Mouse (Mus musculus) cerebellum, adult 11 months (tissue): ENCODE data around the gene Ccdc30.
"Not testable (repeated sequence)": the region's sequence is repeated elsewhere in the genome, so short reads cannot be mapped to it uniquely, and the experiment has no call there.

Source experiments
- DNase-seq: peaks from one replicate; pipeline ENCODE4 v3.0.0; 2022

Ccdc30 gene

DNA sequence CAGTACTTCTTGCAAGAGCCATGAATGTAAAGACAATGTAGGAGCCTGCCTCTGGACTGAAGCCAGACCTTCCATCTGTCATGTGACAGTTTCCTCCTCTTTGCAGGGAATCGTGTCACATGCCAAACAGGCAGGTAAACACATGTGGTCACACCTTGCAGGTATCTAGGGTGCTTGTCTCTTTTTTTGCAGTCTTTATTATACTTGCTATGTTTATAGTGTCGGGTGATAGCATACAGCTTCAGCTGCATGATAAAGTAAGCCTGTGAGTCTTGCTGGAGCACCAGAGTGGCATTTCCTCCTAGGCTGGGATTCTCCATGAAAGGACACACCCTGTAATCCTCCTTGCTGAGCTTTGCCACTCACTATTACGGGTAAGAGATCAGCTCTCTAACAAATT is 113.5 kb downstream of the Ccdc30 start:
- no peak for DNase-seq

DNA sequence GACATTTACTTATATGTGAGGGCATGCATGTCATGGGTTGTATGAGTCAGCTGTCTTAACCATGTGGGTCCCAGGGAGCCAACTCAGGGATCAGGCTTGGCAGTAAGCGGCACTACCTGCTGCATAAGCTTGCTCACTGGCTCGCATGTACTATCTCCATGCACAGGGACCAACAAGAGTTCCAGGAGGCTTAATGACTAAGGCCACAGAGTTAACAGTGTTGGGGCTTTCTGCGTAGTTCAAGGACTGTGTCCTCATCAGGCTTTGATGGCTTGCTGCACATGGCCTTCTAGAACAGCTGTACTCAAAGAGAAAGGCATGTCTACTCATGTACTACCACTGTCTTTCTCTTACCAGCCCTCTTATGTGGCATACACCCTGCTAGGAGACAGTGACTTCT is 114.6 kb downstream of the Ccdc30 start:
- no peak for DNase-seq

DNA sequence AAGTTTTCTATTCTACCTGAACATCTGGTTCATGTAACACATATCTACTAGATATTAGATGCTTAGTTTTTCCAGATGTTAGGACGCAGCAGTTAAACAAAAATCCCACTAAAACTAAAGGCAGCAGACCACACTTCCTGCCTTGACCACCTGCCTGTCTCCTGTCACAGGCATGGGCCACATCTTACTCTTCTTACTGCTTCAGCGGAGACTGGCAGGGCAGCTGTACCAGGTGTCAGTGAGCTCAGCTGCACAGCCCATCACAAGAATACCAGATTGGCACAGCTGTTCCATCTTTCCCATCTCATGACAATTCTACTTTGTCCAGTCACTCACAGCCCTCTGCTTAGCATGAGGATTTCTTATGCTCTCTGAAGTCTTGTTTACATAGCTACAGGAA is 118.0 kb downstream of the Ccdc30 start:
- DNase-seq: no peak

DNA sequence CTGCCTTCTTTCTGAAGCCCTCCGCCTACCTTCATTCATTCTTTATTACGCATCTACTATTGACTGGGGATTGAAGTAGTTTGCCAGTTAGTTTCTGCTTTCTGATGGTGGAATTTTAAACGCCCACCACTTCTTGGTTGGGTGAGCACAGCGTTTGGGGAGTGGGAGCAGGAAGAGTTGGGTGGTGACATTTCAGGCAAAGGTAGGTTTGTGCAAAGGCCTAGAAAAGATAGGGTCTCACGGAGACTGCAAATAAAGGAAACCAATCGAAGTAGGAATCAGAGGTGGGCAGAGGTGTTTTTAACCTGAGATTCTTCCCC is 120.2 kb downstream of the Ccdc30 start:
- no peak for DNase-seq

DNA sequence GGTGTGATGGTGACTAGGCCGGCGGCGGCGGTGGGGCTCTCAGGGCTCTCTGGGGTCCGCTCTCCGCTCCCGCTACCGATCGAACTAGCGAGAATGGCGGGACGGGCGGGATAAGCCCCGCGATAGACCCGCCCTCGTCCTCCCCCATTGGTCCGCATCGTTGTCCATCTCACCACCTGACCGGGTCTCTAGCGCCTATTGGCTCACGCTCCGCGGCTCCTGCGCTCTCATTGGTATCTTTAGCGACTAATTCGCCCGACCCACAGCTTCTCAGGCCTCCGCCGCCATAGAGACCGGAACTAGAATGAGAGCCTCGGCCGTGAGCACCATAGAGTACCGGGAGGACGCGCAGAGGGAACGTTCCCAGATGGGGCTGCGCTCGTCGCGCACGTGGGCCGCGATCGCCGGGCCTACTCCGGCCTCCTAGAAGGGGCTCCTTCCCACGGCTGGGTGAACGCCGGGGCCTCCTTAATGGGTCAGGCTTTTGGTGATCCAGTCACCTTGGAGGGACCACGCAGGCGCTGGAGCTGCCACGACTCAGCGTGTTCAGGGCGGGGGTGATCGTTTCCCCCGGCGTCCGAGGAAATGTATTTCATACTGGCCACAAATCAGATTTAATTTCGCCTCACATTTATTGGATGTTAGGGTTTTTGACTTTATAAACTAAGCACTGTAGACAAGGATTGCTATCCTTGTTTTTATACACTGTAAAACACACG is 120.7 kb downstream of the Ccdc30 start, which contains the start of gene Ybx1:
Gene Ybx1 (minus strand): TSS at position 190 of the 719 bp plus-strand sequence.
- DNase-seq: peak; percentile 99

DNA sequence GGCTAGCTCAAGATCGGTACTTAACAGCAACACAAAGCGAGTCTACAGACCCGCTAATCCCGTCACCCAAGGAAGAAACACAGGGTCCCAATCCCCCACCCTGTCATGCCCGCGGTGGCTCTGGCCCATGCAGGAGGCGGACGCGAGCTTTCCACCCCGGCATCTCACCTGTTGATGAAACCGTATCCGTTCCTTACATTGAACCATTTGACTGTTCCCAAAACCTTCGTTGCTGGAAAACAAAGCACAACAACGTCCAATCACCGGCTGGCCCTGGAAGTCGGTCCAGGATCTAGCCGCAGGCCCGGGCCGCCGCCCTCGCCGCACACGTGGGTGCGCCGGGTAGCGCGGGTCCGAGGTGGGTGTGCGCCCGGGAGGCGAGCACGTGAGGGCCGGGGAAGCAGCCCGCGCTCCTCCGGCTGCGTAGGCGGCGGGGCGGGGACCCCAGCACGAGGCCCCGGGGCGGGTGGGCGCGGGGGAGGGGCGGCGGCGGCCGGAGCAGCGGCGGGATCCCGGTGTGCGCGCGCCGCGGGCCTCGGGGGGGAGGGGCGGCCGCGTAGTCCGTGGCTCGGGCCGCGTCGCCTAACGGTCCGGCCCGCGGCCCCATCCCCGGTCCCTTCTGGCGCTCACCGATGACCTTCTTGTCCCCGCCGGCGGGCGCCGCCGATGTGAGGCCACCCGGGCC is 121.6 kb downstream of the Ccdc30 start:
- DNase-seq: peak; percentile 26

DNA sequence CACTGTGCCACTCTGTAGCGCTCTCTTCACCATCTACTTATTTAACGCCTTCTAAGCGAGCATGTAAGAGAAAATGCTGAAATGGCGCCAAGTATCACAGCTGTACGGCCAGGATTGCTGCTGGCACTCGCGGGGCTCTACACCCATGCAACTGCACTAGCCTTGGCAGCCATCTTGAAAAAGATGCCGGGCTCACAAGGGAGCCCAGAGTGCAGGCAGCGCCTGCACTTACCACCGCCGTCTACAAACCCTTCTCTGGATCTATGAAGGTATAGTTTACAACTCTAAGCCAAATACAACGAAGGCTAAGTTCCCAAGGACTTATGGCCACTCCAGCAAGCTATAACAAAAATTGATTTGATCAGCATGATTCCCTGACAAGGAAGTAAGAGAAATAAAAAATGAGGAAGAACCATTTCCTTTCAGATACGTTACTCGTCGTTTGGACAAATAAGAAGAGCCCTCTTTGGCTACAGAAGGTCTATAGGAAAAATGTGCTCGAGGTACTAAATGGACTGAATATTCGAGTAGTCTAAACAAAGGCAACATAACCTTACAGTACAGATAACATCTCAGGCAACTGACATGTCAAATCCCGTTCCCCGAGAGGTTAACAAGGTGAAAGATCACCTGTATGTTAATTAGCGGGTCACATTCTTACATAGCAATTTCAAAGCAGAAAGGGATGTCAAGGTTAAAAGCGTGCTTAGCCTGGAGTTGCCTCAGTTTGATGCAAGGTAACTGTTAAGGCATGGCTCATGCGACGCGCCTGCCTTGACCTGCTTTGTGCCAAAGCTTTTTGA is 122.3 kb downstream of the Ccdc30 start:
- DNase-seq: peak; percentile 14

DNA sequence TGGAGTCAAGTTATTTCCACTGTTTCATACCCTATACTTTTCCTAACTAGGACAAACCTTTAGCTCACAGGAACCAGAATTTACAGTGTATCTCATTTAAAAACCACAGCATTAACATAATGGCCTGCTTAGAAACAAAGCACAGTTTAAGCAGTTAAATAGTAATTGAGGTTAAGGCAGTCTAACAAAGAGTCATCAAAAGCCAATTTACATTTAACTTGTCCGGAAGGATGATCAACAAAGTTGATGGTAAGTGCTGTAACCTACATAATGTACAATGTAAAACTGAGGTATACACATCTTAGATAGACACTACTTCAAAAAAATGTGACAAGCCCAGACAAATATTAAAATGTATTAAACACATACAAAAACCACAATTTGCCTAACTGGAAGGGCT is 123.4 kb downstream of the Ccdc30 start:
- DNase-seq: no peak

DNA sequence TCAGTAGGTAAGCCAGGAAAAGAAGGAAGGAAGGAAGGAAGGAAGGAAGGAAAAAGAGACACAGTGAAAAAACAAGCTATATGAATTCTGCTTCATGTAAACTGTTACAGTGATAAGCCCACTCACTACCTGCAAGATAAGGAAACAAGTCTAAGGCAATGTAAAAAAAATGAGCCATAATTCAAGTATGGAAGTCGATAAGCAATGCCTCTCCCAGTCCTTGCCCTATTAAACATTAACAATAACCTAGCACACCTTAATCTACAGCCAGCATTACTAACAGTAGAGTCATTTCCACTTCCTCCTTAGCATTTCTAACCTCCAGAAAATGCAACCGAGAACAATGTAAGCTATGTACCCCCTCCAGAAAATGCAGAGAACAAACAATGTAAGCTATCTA is 130.0 kb downstream of the Ccdc30 start:
- DNase-seq: no peak

DNA sequence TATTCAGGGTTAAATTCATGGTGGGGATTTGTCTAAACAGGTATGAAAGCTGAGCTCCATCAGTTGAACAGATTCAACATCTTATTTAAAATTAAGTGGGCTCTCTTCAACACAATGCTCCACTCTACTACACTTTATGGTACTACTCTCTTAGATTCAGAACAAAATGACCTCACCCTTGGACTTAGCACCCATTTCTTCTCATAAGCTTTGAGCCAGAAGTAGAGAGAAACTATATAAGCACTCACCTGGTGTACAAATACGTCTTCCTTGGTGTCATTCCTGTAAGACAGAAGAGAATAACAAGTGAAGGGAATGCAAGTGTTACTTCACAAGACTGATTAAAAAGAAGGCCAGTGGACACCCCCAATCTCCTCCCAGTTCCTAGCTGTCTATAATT is 130.5 kb downstream of the Ccdc30 start:
- no peak for DNase-seq

DNA sequence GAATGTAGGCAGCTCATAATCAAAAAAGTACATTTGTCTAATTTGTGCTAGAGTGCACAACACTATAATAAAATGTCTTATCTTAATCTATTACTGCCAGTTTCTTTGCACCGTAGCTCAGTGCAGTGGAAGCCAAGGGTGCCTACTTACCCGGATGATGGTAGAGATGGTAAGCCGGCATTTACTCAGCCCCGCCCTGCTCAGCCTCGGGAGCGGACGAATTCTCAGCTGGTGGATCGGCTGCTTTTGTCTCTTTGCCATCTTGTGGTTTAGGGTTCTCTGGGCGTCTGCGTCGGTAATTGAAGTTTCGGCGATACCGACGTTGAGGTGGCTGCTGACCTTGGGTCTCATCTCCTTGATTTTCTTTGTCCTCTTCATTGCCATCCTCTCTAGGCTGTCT is 136.5 kb downstream of the Ccdc30 start:
- DNase-seq: not testable (repeated sequence)

DNA sequence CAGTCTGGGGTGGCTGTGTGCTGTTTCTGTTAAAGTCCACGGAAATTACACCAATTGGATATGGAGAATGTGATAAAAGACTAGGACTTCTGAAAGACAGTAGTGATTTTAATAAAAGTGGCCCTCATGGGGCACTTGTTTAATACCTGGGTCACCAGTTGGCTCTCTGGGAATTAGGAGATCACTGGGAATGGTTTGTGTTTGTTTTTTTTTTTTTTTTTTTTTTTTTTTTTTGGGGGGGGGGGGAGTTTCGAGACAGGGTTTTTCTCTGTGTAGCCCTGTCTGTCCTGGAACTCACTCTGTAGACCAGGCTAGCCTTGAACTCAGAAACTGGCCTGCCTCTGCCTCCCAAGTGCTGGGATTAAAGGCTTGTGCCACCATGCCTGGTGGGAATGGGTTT is 139.6 kb downstream of the Ccdc30 start:
- no peak for DNase-seq

DNA sequence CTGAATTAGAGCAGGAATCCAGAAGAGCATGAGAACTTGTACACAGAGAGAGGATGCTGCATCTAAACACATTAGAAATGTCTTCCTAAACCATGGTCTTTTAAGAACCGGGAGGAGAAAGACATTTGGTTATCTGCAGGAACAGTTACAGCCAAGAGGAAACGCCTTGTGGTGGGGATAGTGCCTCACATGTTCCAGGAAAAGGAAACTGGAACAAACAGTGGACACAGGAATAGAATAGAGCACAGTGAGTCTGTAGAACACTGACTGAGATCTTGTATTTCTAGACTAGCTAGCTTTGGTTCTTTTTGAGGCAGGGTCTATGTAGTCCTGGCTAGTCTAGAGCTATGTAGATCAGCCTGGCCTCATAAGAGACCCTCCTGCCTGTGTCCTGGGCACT is 140.1 kb downstream of the Ccdc30 start:
- no peak for DNase-seq

DNA sequence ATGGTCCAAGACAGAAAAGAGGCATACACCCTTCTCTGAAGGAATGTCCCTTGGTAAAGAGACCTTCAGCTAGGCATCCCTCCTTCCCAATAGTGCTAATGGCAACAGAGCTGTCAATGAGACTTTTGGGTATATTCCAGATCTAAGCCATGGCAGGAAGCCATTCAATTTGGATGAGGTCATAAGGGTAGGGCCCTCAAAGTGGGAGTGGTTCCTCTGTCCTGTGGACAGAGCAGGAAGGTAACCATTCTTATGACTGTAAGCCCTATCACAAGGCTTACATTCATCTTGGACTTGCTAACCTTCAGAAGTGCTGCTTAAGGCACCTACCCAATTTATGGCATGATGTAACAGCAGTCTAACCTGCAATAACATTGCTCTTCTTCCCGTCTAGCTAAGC is 140.7 kb downstream of the Ccdc30 start:
- DNase-seq: no peak
